Mouse (Mus musculus) forebrain, embryonic 12.5 days (tissue): Measurements from ENCODE around the gene Erlec1. TPM values are rescaled to one million over a fixed set of nuclear protein-coding genes. Genes with fewer than 3 reads are reported as not detected.

Experiments used
- ATAC-seq: fragments of 200-750 bp; cut with Nextera tagmentation; 2 replicates; pipeline ENCODE4 v1.8.0; 2017; ENCODE audit warnings: moderate TSS enrichment; ENCODE audit not compliant: low FRiP score
- H3K27ac ChIP-seq: fragments of 300-500 bp; sonication (generic); 2 replicates; pipeline ENCODE4 v1.5.1; 2016; ENCODE audit warnings: mild to moderate bottlenecking
- H3K27me3 ChIP-seq: fragments of 300-500 bp; sonication (generic); 2 replicates; pipeline ENCODE4 v1.6.1; 2016; ENCODE audit warnings: mild to moderate bottlenecking
- H3K36me3 ChIP-seq: fragments of 300-500 bp; sonication (generic); replicated peaks from 2 replicates; pipeline ENCODE4 v1.6.1; 2016; ENCODE audit warnings: mild to moderate bottlenecking
- H3K4me1 ChIP-seq: fragments of 300-500 bp; sonication (generic); 2 replicates; pipeline ENCODE4 v1.6.1; 2016
- H3K4me2 ChIP-seq: fragments of 300-500 bp; sonication (generic); 2 replicates; pipeline ENCODE4 v1.6.1; 2016; ENCODE audit warnings: mild to moderate bottlenecking, moderate library complexity
- H3K4me3 ChIP-seq: fragments of 300-500 bp; sonication (generic); replicated peaks from 2 replicates; pipeline ENCODE4 v1.5.1; 2016; ENCODE audit warnings: mild to moderate bottlenecking
- H3K9ac ChIP-seq: fragments of 300-500 bp; sonication (generic); 2 replicates; pipeline ENCODE4 v1.6.1; 2016; ENCODE audit warnings: mild to moderate bottlenecking
- H3K9me3 ChIP-seq: fragments of 300-500 bp; sonication (generic); 2 replicates; pipeline ENCODE4 v1.6.1; 2016
- WGBS: fragments of 180-500 bp; shearing (Covaris S2); methylation state at CpG from one replicate; pipeline ENCODE4 v1.1.7; 2016; 5-methylcytosine and 5-hydroxymethylcytosine counted together
- polyA plus RNA-seq: library from polyadenylated mRNA; unstranded; fragments of >200 nt; fragmentation: Nextera tagmentation; extraction: Ambion mirVana; gene quantifications from 2 replicates; pipeline ENCODE4 v1.2.1, GENCODE M21; 2016

Gene Erlec1
- 9.9 and 10.5 TPM in 2 replicates for polyA plus RNA-seq

GRCm38 (mm10) chr11:30954279-30954725 is at the start of gene Erlec1:
Erlec1 (minus strand) TSS chr11:30954335.
- peaks cover 17% of the 10 kb centered on the region for H3K9me3 ChIP-seq
- WGBS: under 1% methylated on average over 40 of the region's 40 CpGs
- no peaks in the 10 kb centered on the region for H3K27me3 ChIP-seq
- peaks cover 11% of the 10 kb centered on the region for H3K4me1 ChIP-seq
- peak within 1 kb of the TSS; percentile 73 for H3K4me2 ChIP-seq
- H3K4me3 ChIP-seq: peak within 1 kb of the TSS; percentile 76
- H3K36me3 ChIP-seq: peaks cover 26% of the 10 kb centered on the region
- peak; percentile 99 for ATAC-seq
- peak within 1 kb of the TSS; percentile 87 for H3K9ac ChIP-seq
- peak within 1 kb of the TSS; percentile 87 for H3K27ac ChIP-seq

GRCm38 (mm10) chr11:31001169-31001908 is 47.2 kb upstream of the Erlec1 start:
- H3K27ac ChIP-seq: no peak overlapping the region
- 0 out of 2 replicates have a peak, but pooled peaks cover 2% of the 10 kb centered on the region for H3K36me3 ChIP-seq
- no peak overlapping the region for H3K4me3 ChIP-seq
- H3K4me2 ChIP-seq: no peak overlapping the region
- no peaks in the 10 kb centered on the region for H3K9me3 ChIP-seq
- no peaks in the 10 kb centered on the region for H3K27me3 ChIP-seq
- H3K9ac ChIP-seq: no peak overlapping the region
- no peaks in the 10 kb centered on the region for H3K4me1 ChIP-seq
- WGBS: 92% methylated on average over 4 of the region's 4 CpGs
- ATAC-seq: no peak

- H3K4me1 ChIP-seq: no peaks in the 10 kb centered on the region
- 90% methylated on average over 2 of the region's 2 CpGs for WGBS
Measured at GRCm38 (mm10) chr11:31000028-31000427, 45.9 kb upstream of the Erlec1 start.

GRCm38 (mm10) chr11:30998704-30999103 is 44.6 kb upstream of the Erlec1 start:
- 96% methylated on average over 2 of the region's 2 CpGs for WGBS
- no peak overlapping the region for H3K4me3 ChIP-seq
- H3K36me3 ChIP-seq: 0 out of 2 replicates have a peak, but pooled peaks cover 2% of the 10 kb centered on the region
- H3K27me3 ChIP-seq: no peaks in the 10 kb centered on the region
- H3K27ac ChIP-seq: no peak overlapping the region
- no peak overlapping the region for H3K4me2 ChIP-seq
- H3K4me1 ChIP-seq: no peaks in the 10 kb centered on the region
- H3K9ac ChIP-seq: no peak overlapping the region
- H3K9me3 ChIP-seq: no peaks in the 10 kb centered on the region
- ATAC-seq: no peak

More at GRCm38 (mm10) chr11:31000028-31000427, 45.9 kb upstream of the Erlec1 start:
- Histone ChIP-seq H3K27ac (no peak overlapping the region), H3K9me3 (no peaks in the 10 kb centered on the region), H3K9ac (no peak overlapping the region), H3K4me2 (no peak overlapping the region), H3K4me3 (no peak overlapping the region), H3K27me3 (no peaks in the 10 kb centered on the region), H3K36me3 (0 out of 2 replicates have a peak, but pooled peaks cover 2% of the 10 kb centered on the region)
- ATAC-seq: no peak

GRCm38 (mm10) chr11:30998199-30998598 is 44.1 kb upstream of the Erlec1 start:
- WGBS: 92% methylated on average over 5 of the region's 5 CpGs
- ATAC-seq: no peak

GRCm38 (mm10) chr11:30996670-30997069 is 42.5 kb upstream of the Erlec1 start:
- WGBS: 91% methylated on average over 3 of the region's 3 CpGs

More at GRCm38 (mm10) chr11:30998199-30998598, 44.1 kb upstream of the Erlec1 start:
- no peak overlapping the region for H3K4me3 ChIP-seq
- no peaks in the 10 kb centered on the region for H3K4me1 ChIP-seq
- no peak overlapping the region for H3K9ac ChIP-seq
- H3K4me2 ChIP-seq: no peak overlapping the region
- no peaks in the 10 kb centered on the region for H3K9me3 ChIP-seq
- 0 out of 2 replicates have a peak, but pooled peaks cover 2% of the 10 kb centered on the region for H3K36me3 ChIP-seq
- H3K27ac ChIP-seq: no peak overlapping the region
- H3K27me3 ChIP-seq: no peaks in the 10 kb centered on the region

GRCm38 (mm10) chr11:30986625-30987017 is 32.5 kb upstream of the Erlec1 start:
- ATAC-seq: peak; percentile 80
- Histone ChIP-seq H3K4me3 (peak overlapping the region; percentile 59), H3K27me3 (no peaks in the 10 kb centered on the region), H3K4me1 (peaks cover 6% of the 10 kb centered on the region), H3K27ac (peak overlapping the region; percentile 65), H3K36me3 (no peaks in the 10 kb centered on the region), H3K4me2 (peak overlapping the region; percentile 79), H3K9me3 (no peaks in the 10 kb centered on the region), H3K9ac (peak overlapping the region; percentile 70)
- 7% methylated on average over 2 of the region's 2 CpGs for WGBS

More at GRCm38 (mm10) chr11:30996670-30997069, 42.5 kb upstream of the Erlec1 start:
- H3K4me1 ChIP-seq: no peaks in the 10 kb centered on the region
- no peak for ATAC-seq
- H3K27me3 ChIP-seq: no peaks in the 10 kb centered on the region
- no peak overlapping the region for H3K9ac ChIP-seq
- H3K9me3 ChIP-seq: no peaks in the 10 kb centered on the region
- no peak overlapping the region for H3K27ac ChIP-seq
- H3K4me3 ChIP-seq: no peak overlapping the region
- 0 out of 2 replicates have a peak, but pooled peaks cover 2% of the 10 kb centered on the region for H3K36me3 ChIP-seq
- H3K4me2 ChIP-seq: no peak overlapping the region

- Histone ChIP-seq H3K4me2 (peak within 1 kb of the TSS; percentile 79), H3K4me3 (peak within 1 kb of the TSS; percentile 59), H3K36me3 (no peaks in the 10 kb centered on the region), H3K27me3 (no peaks in the 10 kb centered on the region), H3K4me1 (peaks cover 6% of the 10 kb centered on the region), H3K9me3 (no peaks in the 10 kb centered on the region), H3K9ac (peak within 1 kb of the TSS; percentile 70), H3K27ac (peak within 1 kb of the TSS; percentile 65)
- 2% methylated on average over 22 of the region's 22 CpGs for WGBS
- peak; percentile 99 for ATAC-seq
Measured at GRCm38 (mm10) chr11:30985877-30986624, 31.9 kb upstream of the Erlec1 start, which contains the start of gene Chac2. Chac2 (minus strand) TSS chr11:30986350.

- Histone ChIP-seq H3K36me3 (no peaks in the 10 kb centered on the region), H3K9me3 (no peaks in the 10 kb centered on the region), H3K9ac (no peak overlapping the region), H3K4me2 (peak overlapping the region; percentile 79; the same call in 1 of the 2 replicates), H3K4me1 (peaks cover 6% of the 10 kb centered on the region), H3K27ac (no peak overlapping the region), H3K4me3 (no peak overlapping the region), H3K27me3 (no peaks in the 10 kb centered on the region)
- ATAC-seq: no peak
- 58% methylated on average over 2 of the region's 2 CpGs for WGBS
Measured at GRCm38 (mm10) chr11:30985237-30985636, 31.1 kb upstream of the Erlec1 start.

- H3K36me3 ChIP-seq: peaks cover 32% of the 10 kb centered on the region
- H3K27ac ChIP-seq: peak overlapping the region; percentile 87
- ATAC-seq: peak; percentile 91
- peak overlapping the region; percentile 73 for H3K4me2 ChIP-seq
- WGBS: 1% methylated on average over 29 of the region's 32 CpGs
- H3K9ac ChIP-seq: peak overlapping the region; percentile 87
- H3K4me1 ChIP-seq: peaks cover 11% of the 10 kb centered on the region
- H3K4me3 ChIP-seq: peak overlapping the region; percentile 76
- H3K27me3 ChIP-seq: no peaks in the 10 kb centered on the region
- H3K9me3 ChIP-seq: peaks cover 13% of the 10 kb centered on the region
Measured at GRCm38 (mm10) chr11:30953469-30954154, 523 bp downstream of the Erlec1 start.

- 71% methylated on average over 5 of the region's 5 CpGs for WGBS
- H3K9ac ChIP-seq: no peak overlapping the region
- peaks cover 11% of the 10 kb centered on the region for H3K4me1 ChIP-seq
- H3K9me3 ChIP-seq: peaks cover 10% of the 10 kb centered on the region
- H3K4me3 ChIP-seq: peak overlapping the region; percentile 76
- H3K27me3 ChIP-seq: no peaks in the 10 kb centered on the region
- peaks cover 37% of the 10 kb centered on the region for H3K36me3 ChIP-seq
- no peak for ATAC-seq
- H3K4me2 ChIP-seq: peak overlapping the region; percentile 73
- no peak overlapping the region for H3K27ac ChIP-seq
Measured at GRCm38 (mm10) chr11:30952829-30953228, 1.3 kb downstream of the Erlec1 start.

- ATAC-seq: no peak
- WGBS: 97% methylated on average over 2 of the region's 2 CpGs
- no peak overlapping the region for H3K9ac ChIP-seq
- H3K27ac ChIP-seq: no peak overlapping the region
- H3K4me2 ChIP-seq: no peak overlapping the region
- H3K9me3 ChIP-seq: no peaks in the 10 kb centered on the region
- no peaks in the 10 kb centered on the region for H3K4me1 ChIP-seq
- H3K36me3 ChIP-seq: peaks cover 61% of the 10 kb centered on the region
- no peaks in the 10 kb centered on the region for H3K27me3 ChIP-seq
- H3K4me3 ChIP-seq: no peak overlapping the region
Measured at GRCm38 (mm10) chr11:30943522-30943921, 10.6 kb downstream of the Erlec1 start.
